Mouse (Mus musculus): ENCODE measurements around the gene Med27. TPM values are rescaled to one million over a fixed set of nuclear protein-coding genes. Genes with fewer than 3 reads are reported as not detected.

Gene Med27
- polyA plus RNA-seq, 1 experiment, result 21.4 TPM

GRCm38 (mm10) chr2:29451368-29451999 is 104.9 kb downstream of the Med27 start:
- Histone ChIP-seq H3K9me3 (replicated peaks; ENCODE audit: control insufficient read depth, insufficient read depth, low read length, poor library complexity, severe bottlenecking) (no peaks in the 10 kb centered on the region), H3K27ac (ENCODE audit: insufficient read depth, low read length) (no peak overlapping the region), H3K9ac (ENCODE audit: low read depth, poor library complexity, severe bottlenecking) (no peak overlapping the region), H3K4me1 (ENCODE audit: control insufficient read depth, insufficient read depth, low read length) (peaks cover 2% of the 10 kb centered on the region), H3K4me3 (ENCODE audit: low read depth, low read length) (no peak overlapping the region), H3K27me3 (ENCODE audit: control insufficient read depth, insufficient read depth, low read length, poor library complexity, severe bottlenecking) (no peaks in the 10 kb centered on the region), H3K36me3 (ENCODE audit: control insufficient read depth, insufficient read depth, low read length, poor library complexity, severe bottlenecking) (no peaks in the 10 kb centered on the region)
- TF ChIP-seq EP300 (IDR thresholded peaks at IDR 0.05; ENCODE audit: insufficient read depth, low read depth, low read length) (no peak), POLR2A (IDR thresholded peaks at IDR 0.05; ENCODE audit: insufficient read depth, low read length) (no peak), CTCF (IDR thresholded peaks at IDR 0.05; ENCODE audit: low read depth, low read length) (no peak)

GRCm38 (mm10) chr2:29453376-29453775 is 106.8 kb downstream of the Med27 start:
- TF ChIP-seq CTCF (IDR thresholded peaks at IDR 0.05; ENCODE audit: low read depth, low read length), result no peak
- TF ChIP-seq POLR2A (IDR thresholded peaks at IDR 0.05; ENCODE audit: insufficient read depth, low read length), result no peak
- TF ChIP-seq EP300 (IDR thresholded peaks at IDR 0.05; ENCODE audit: insufficient read depth, low read depth, low read length), result no peak
- Histone ChIP-seq H3K9me3 (replicated peaks; ENCODE audit: control insufficient read depth, insufficient read depth, low read length, poor library complexity, severe bottlenecking) (no peaks in the 10 kb centered on the region), H3K4me3 (ENCODE audit: low read depth, low read length) (no peak overlapping the region), H3K4me1 (ENCODE audit: control insufficient read depth, insufficient read depth, low read length) (peaks cover 5% of the 10 kb centered on the region), H3K9ac (ENCODE audit: low read depth, poor library complexity, severe bottlenecking) (no peak overlapping the region), H3K27me3 (ENCODE audit: control insufficient read depth, insufficient read depth, low read length, poor library complexity, severe bottlenecking) (no peaks in the 10 kb centered on the region), H3K27ac (ENCODE audit: insufficient read depth, low read length) (no peak overlapping the region), H3K36me3 (ENCODE audit: control insufficient read depth, insufficient read depth, low read length, poor library complexity, severe bottlenecking) (no peaks in the 10 kb centered on the region)

GRCm38 (mm10) chr2:29456631-29457320 is 110.2 kb downstream of the Med27 start:
- H3K9ac ChIP-seq (ENCODE audit: low read depth, poor library complexity, severe bottlenecking), result no peak overlapping the region
- peak overlapping the region; percentile 78 for H3K27ac ChIP-seq (ENCODE audit: insufficient read depth, low read length)

GRCm38 (mm10) chr2:29457677-29458076 is 111.1 kb downstream of the Med27 start:
- H3K27me3 ChIP-seq (ENCODE audit: control insufficient read depth, insufficient read depth, low read length, poor library complexity, severe bottlenecking), result no peaks in the 10 kb centered on the region
- no peaks in the 10 kb centered on the region for H3K36me3 ChIP-seq (ENCODE audit: control insufficient read depth, insufficient read depth, low read length, poor library complexity, severe bottlenecking)
- H3K27ac ChIP-seq (ENCODE audit: insufficient read depth, low read length), result peak overlapping the region; percentile 78
- H3K9ac ChIP-seq (ENCODE audit: low read depth, poor library complexity, severe bottlenecking), result no peak overlapping the region
- H3K4me3 ChIP-seq (ENCODE audit: low read depth, low read length), result no peak overlapping the region
- TF ChIP-seq POLR2A (IDR thresholded peaks at IDR 0.05; ENCODE audit: insufficient read depth, low read length) (no peak), EP300 (IDR thresholded peaks at IDR 0.05; ENCODE audit: insufficient read depth, low read depth, low read length) (peak; percentile 52; the same call in 1 of the 2 replicates)
- peaks cover 6% of the 10 kb centered on the region for H3K4me1 ChIP-seq (ENCODE audit: control insufficient read depth, insufficient read depth, low read length)
- H3K9me3 ChIP-seq (replicated peaks; ENCODE audit: control insufficient read depth, insufficient read depth, low read length, poor library complexity, severe bottlenecking), result no peaks in the 10 kb centered on the region

More at GRCm38 (mm10) chr2:29456631-29457320, 110.2 kb downstream of the Med27 start:
- Histone ChIP-seq H3K9me3 (replicated peaks; ENCODE audit: control insufficient read depth, insufficient read depth, low read length, poor library complexity, severe bottlenecking) (no peaks in the 10 kb centered on the region), H3K4me1 (ENCODE audit: control insufficient read depth, insufficient read depth, low read length) (peaks cover 6% of the 10 kb centered on the region), H3K27me3 (ENCODE audit: control insufficient read depth, insufficient read depth, low read length, poor library complexity, severe bottlenecking) (no peaks in the 10 kb centered on the region), H3K36me3 (ENCODE audit: control insufficient read depth, insufficient read depth, low read length, poor library complexity, severe bottlenecking) (no peaks in the 10 kb centered on the region), H3K4me3 (ENCODE audit: low read depth, low read length) (no peak overlapping the region)
- no peak for TF ChIP-seq EP300 (IDR thresholded peaks at IDR 0.05; ENCODE audit: insufficient read depth, low read depth, low read length)
- TF ChIP-seq CTCF (IDR thresholded peaks at IDR 0.05; ENCODE audit: low read depth, low read length), result no peak
- no peak for TF ChIP-seq POLR2A (IDR thresholded peaks at IDR 0.05; ENCODE audit: insufficient read depth, low read length)

- no peaks in the 10 kb centered on the region for H3K9me3 ChIP-seq (replicated peaks; ENCODE audit: control insufficient read depth, insufficient read depth, low read length, poor library complexity, severe bottlenecking)
- peaks cover 6% of the 10 kb centered on the region for H3K4me1 ChIP-seq (ENCODE audit: control insufficient read depth, insufficient read depth, low read length)
- no peak for TF ChIP-seq EP300 (IDR thresholded peaks at IDR 0.05; ENCODE audit: insufficient read depth, low read depth, low read length)
- TF ChIP-seq CTCF (IDR thresholded peaks at IDR 0.05; ENCODE audit: low read depth, low read length), result no peak
- TF ChIP-seq POLR2A (IDR thresholded peaks at IDR 0.05; ENCODE audit: insufficient read depth, low read length), result no peak
- H3K9ac ChIP-seq (ENCODE audit: low read depth, poor library complexity, severe bottlenecking), result no peak overlapping the region
- no peaks in the 10 kb centered on the region for H3K36me3 ChIP-seq (ENCODE audit: control insufficient read depth, insufficient read depth, low read length, poor library complexity, severe bottlenecking)
- peak overlapping the region; percentile 77 for H3K27ac ChIP-seq (ENCODE audit: insufficient read depth, low read length)
- H3K27me3 ChIP-seq (ENCODE audit: control insufficient read depth, insufficient read depth, low read length, poor library complexity, severe bottlenecking), result no peaks in the 10 kb centered on the region
- H3K4me3 ChIP-seq (ENCODE audit: low read depth, low read length), result no peak overlapping the region
Measured at GRCm38 (mm10) chr2:29458346-29458950, 111.8 kb downstream of the Med27 start.

GRCm38 (mm10) chr2:29459648-29460047 is 113.0 kb downstream of the Med27 start:
- H3K9me3 ChIP-seq (replicated peaks; ENCODE audit: control insufficient read depth, insufficient read depth, low read length, poor library complexity, severe bottlenecking), result no peaks in the 10 kb centered on the region
- TF ChIP-seq POLR2A (IDR thresholded peaks at IDR 0.05; ENCODE audit: insufficient read depth, low read length), result no peak
- no peak for TF ChIP-seq EP300 (IDR thresholded peaks at IDR 0.05; ENCODE audit: insufficient read depth, low read depth, low read length)
- TF ChIP-seq CTCF (IDR thresholded peaks at IDR 0.05; ENCODE audit: low read depth, low read length), result no peak
- H3K4me1 ChIP-seq (ENCODE audit: control insufficient read depth, insufficient read depth, low read length), result peaks cover 6% of the 10 kb centered on the region
- H3K27ac ChIP-seq (ENCODE audit: insufficient read depth, low read length), result no peak overlapping the region
- H3K27me3 ChIP-seq (ENCODE audit: control insufficient read depth, insufficient read depth, low read length, poor library complexity, severe bottlenecking), result no peaks in the 10 kb centered on the region
- H3K4me3 ChIP-seq (ENCODE audit: low read depth, low read length), result no peak overlapping the region
- H3K36me3 ChIP-seq (ENCODE audit: control insufficient read depth, insufficient read depth, low read length, poor library complexity, severe bottlenecking), result no peaks in the 10 kb centered on the region
- no peak overlapping the region for H3K9ac ChIP-seq (ENCODE audit: low read depth, poor library complexity, severe bottlenecking)
